Mouse (Mus musculus) left cerebral cortex, adult 11 months (tissue): Measurements from ENCODE around the gene Tmem221.

ENCODE experiments used
- DNase-seq: peaks from one replicate; pipeline ENCODE4 v3.0.0; 2022; ENCODE audit warnings: low spot score

Tmem221 gene

DNA sequence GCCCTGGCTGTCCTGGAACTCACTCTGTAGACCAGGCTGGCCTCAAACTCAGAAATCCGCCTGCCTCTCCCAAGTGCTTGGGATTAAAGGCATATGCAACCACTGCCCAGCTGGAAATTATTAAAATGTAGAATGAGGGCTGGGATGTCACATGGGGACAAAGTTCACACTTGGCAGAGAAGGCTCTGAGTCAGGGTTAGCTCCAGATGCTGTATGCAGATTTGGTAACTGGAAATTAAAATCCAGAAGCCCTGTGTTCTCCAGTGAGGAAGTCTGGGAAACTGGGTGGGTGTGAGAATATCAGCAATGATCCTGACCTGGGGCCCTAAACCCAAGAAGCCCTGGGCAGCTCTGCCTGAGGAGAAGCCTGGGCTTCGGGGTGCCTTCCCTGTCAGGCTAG lies 49.4 kb downstream of the Tmem221 start:
- no peak for DNase-seq

DNA sequence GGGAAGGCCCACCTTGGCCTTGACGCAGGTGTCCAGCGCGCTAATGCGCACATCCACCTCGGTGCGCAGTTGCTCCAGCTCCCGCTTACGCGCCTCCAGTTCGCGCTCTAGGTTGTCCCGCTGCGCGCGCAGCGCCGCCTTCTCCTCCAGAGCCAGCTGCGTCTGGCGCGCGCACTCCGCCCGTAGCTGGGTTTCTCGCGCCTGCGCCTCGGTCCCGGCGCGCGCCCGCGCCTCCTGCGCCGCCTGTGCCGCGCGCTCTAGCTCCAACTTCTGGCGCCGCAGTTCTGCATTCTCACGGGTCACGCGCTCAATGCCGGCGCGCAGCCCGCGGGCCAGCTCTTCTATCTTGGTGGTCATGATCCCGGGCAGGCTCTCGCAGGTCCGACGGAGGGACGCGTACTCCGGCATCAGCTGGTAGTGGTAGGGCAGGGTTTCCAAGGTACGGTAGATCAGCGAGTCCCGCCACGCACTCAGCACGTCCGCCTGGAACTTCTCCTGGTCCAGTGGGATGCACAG lies 51.0 kb downstream of the Tmem221 start:
- DNase-seq: peak; percentile 72

DNA sequence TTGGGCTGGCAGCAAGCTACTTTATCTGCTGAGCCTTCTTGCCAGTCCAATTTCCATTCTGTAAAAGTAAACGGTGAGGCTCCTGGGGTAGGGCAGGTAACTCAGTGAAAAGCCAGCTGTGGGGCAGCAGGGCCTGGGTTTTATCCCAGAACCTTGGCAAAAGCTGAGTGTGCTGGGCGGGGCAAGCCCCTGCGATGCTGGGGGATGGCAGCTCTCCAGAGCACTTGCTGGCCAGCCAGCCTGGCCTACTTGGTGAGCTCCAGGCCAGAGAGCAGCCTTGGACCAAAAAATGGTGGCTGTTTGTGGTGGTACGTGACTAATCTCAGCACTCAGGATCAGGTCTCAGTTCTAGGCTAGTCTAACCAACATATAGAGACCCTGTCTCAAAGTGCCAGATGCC lies 52.7 kb downstream of the Tmem221 start:
- no peak for DNase-seq

DNA sequence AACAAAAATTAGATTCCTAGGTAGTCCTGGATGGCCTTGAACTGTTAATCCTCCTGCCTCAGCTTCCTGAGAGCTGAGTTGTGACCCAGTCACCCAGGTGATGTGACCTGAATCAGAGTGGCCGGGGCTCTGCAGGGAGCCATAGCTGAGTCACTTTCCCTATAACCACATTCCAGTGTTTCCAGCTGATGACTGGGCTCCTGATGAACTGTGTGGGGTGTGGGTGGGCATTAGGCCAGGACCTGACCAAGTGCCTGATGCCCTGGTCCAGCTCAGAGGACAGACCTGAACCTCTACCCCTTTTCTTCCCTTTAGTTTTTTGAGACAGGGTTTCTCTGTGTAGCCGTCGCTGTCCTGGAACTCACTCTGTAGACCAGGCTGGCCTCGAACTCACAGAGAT lies 53.3 kb downstream of the Tmem221 start:
- DNase-seq: no peak

DNA sequence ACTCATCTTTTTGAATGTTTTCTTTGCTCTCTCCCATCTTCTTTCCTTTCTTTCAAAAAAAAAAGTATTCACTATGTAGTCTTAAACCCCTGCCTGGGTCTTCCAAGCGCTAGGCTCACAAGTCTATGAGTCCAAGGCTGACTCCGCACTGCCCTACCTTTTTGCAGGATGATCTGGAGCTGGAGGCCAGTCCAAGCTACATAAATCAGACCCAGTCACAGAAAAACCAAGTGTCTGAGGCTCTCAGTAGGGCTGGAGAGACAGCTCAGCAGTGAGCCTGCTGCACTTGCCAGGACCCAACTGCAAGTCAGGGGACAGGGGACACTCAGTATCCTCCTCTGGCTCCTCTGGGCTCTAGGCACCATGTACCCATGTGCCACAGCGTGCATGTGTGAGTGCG lies 54.3 kb downstream of the Tmem221 start:
- no peak for DNase-seq
